Mouse (Mus musculus) heart, embryonic 11.5 days (tissue): ENCODE results near the gene Rab17. TPM values are rescaled to one million over a fixed set of nuclear protein-coding genes. Genes with fewer than 3 reads are reported as not detected.

Experiments
- ATAC-seq: fragments of 200-750 bp; cut with Nextera tagmentation; replicated peaks from 2 replicates; pipeline ENCODE4 v1.8.0; 2017; ENCODE audit warnings: moderate library complexity; ENCODE audit not compliant: insufficient number of reproducible peaks, low FRiP score, low TSS enrichment
- H3K27ac ChIP-seq: fragments of 300-500 bp; sonication (generic); 2 replicates; pipeline ENCODE4 v1.5.1; 2014; ENCODE audit warnings: mild to moderate bottlenecking, low read depth, low read length
- H3K27me3 ChIP-seq: fragments of 300-500 bp; sonication (generic); 2 replicates; pipeline ENCODE4 v1.6.1; 2014; ENCODE audit warnings: mild to moderate bottlenecking, low read length, mixed read lengths; ENCODE audit not compliant: control insufficient read depth, insufficient read depth
- H3K36me3 ChIP-seq: fragments of 300-500 bp; sonication (generic); 2 replicates; pipeline ENCODE4 v1.6.1; 2014; ENCODE audit warnings: mild to moderate bottlenecking, low read length, moderate library complexity, mixed read lengths; ENCODE audit not compliant: control insufficient read depth, insufficient read depth
- H3K4me1 ChIP-seq: fragments of 300-500 bp; sonication (generic); 2 replicates; pipeline ENCODE4 v1.6.1; 2014; ENCODE audit warnings: low read length; ENCODE audit not compliant: control insufficient read depth, insufficient read depth
- H3K4me2 ChIP-seq: fragments of 300-500 bp; sonication (generic); 2 replicates; pipeline ENCODE4 v1.6.1; 2014; ENCODE audit warnings: mild to moderate bottlenecking, moderate library complexity
- H3K4me3 ChIP-seq: fragments of 300-500 bp; sonication (generic); 2 replicates; pipeline ENCODE4 v1.5.1; 2014; ENCODE audit warnings: low read depth, low read length
- H3K9ac ChIP-seq: fragments of 300-500 bp; sonication (generic); 2 replicates; pipeline ENCODE4 v1.6.1; 2014; ENCODE audit warnings: mild to moderate bottlenecking, low read depth, low read length, moderate library complexity
- H3K9me3 ChIP-seq: fragments of 300-500 bp; sonication (generic); replicated peaks from 2 replicates; pipeline ENCODE4 v1.6.1; 2016; ENCODE audit warnings: low read length; ENCODE audit not compliant: control insufficient read depth
- WGBS: fragments of 180-500 bp; shearing (Covaris S2); extraction: QIAGEN DNeasy Blood & Tissue Kit; methylation state at CpG from one replicate; pipeline ENCODE4 v1.1.7; 2014; ENCODE audit not compliant: insufficient replicate concordance; 5-methylcytosine and 5-hydroxymethylcytosine counted together
- polyA plus RNA-seq: library from polyadenylated mRNA; unstranded; fragments of >200 nt; fragmentation: Nextera tagmentation; extraction: Ambion mirVana; gene quantifications from 2 replicates; pipeline ENCODE4 v1.2.1, GENCODE M21; 2014

Rab17 gene
- polyA plus RNA-seq, 1 experiment from 2014 or later: 0.63 TPM

- Histone ChIP-seq H3K27me3 (no peaks in the 10 kb centered on the region), H3K4me3 (no peak overlapping the region), H3K36me3 (no peaks in the 10 kb centered on the region), H3K27ac (no peak overlapping the region), H3K4me2 (no peak overlapping the region), H3K4me1 (no peaks in the 10 kb centered on the region), H3K9me3 (no peaks in the 10 kb centered on the region), H3K9ac (no peak overlapping the region)
- 61% methylated on average over 4 of the region's 4 CpGs for WGBS
- no peak for ATAC-seq
Measured at GRCm38 (mm10) chr1:90939980-90940379, 29.5 kb downstream of the Rab17 start.

GRCm38 (mm10) chr1:90936990-90937389 is 32.5 kb downstream of the Rab17 start:
- 56% methylated on average over 9 of the region's 9 CpGs for WGBS
- Histone ChIP-seq H3K27me3 (no peaks in the 10 kb centered on the region), H3K36me3 (no peaks in the 10 kb centered on the region), H3K4me1 (no peaks in the 10 kb centered on the region), H3K27ac (no peak overlapping the region), H3K4me2 (no peak overlapping the region), H3K4me3 (no peak overlapping the region), H3K9ac (no peak overlapping the region), H3K9me3 (no peaks in the 10 kb centered on the region)
- ATAC-seq: no peak

- WGBS: 50% methylated on average over 5 of the region's 5 CpGs
- H3K4me1 ChIP-seq: peaks cover 4% of the 10 kb centered on the region
- no peaks in the 10 kb centered on the region for H3K9me3 ChIP-seq
- no peak overlapping the region for H3K9ac ChIP-seq
- H3K36me3 ChIP-seq: no peaks in the 10 kb centered on the region
- no peak for ATAC-seq
- no peak overlapping the region for H3K4me2 ChIP-seq
- H3K27ac ChIP-seq: no peak overlapping the region
- H3K27me3 ChIP-seq: no peaks in the 10 kb centered on the region
- no peak overlapping the region for H3K4me3 ChIP-seq
Measured at GRCm38 (mm10) chr1:90933001-90933400, 36.5 kb downstream of the Rab17 start.

- ATAC-seq: no peak
- H3K9me3 ChIP-seq: no peaks in the 10 kb centered on the region
- H3K4me3 ChIP-seq: peak overlapping the region; percentile 43
- peak overlapping the region; percentile 86 for H3K4me2 ChIP-seq
- H3K27me3 ChIP-seq: no peaks in the 10 kb centered on the region
- H3K9ac ChIP-seq: no peak overlapping the region
- WGBS: 8% methylated on average over 6 of the region's 6 CpGs
- peaks cover 10% of the 10 kb centered on the region for H3K4me1 ChIP-seq
- H3K27ac ChIP-seq: no peak overlapping the region
- H3K36me3 ChIP-seq: no peaks in the 10 kb centered on the region
Measured at GRCm38 (mm10) chr1:90928575-90928934, 40.9 kb downstream of the Rab17 start.

- peak overlapping the region; percentile 35 for H3K9ac ChIP-seq
- ATAC-seq: no peak
- 3% methylated on average over 23 of the region's 23 CpGs for WGBS
Measured at GRCm38 (mm10) chr1:90927929-90928574, 41.4 kb downstream of the Rab17 start.

GRCm38 (mm10) chr1:90927308-90927707 is 42.2 kb downstream of the Rab17 start:
- Histone ChIP-seq H3K4me2 (peak overlapping the region; percentile 86), H3K4me1 (peaks cover 10% of the 10 kb centered on the region), H3K36me3 (no peaks in the 10 kb centered on the region), H3K4me3 (no peak overlapping the region), H3K27me3 (peaks cover 2% of the 10 kb centered on the region; the same call in 1 of the 2 replicates), H3K27ac (no peak overlapping the region), H3K9ac (no peak overlapping the region), H3K9me3 (no peaks in the 10 kb centered on the region)
- 43% methylated on average over 15 of the region's 15 CpGs for WGBS
- ATAC-seq: no peak

More at GRCm38 (mm10) chr1:90927929-90928574, 41.4 kb downstream of the Rab17 start:
- Histone ChIP-seq H3K9me3 (no peaks in the 10 kb centered on the region), H3K4me1 (peaks cover 10% of the 10 kb centered on the region), H3K4me2 (peak overlapping the region; percentile 86), H3K4me3 (peak overlapping the region; percentile 43), H3K36me3 (no peaks in the 10 kb centered on the region), H3K27ac (no peak overlapping the region), H3K27me3 (no peaks in the 10 kb centered on the region)

- H3K4me2 ChIP-seq: no peak overlapping the region
- H3K9ac ChIP-seq: no peak overlapping the region
- no peak for ATAC-seq
- H3K36me3 ChIP-seq: no peaks in the 10 kb centered on the region
- peaks cover 2% of the 10 kb centered on the region; the same call in 1 of the 2 replicates for H3K27me3 ChIP-seq
- WGBS: 85% methylated on average over 4 of the region's 4 CpGs
- H3K4me1 ChIP-seq: peaks cover 10% of the 10 kb centered on the region
- H3K4me3 ChIP-seq: no peak overlapping the region
- no peak overlapping the region for H3K27ac ChIP-seq
- no peaks in the 10 kb centered on the region for H3K9me3 ChIP-seq
Measured at GRCm38 (mm10) chr1:90926030-90926429, 43.4 kb downstream of the Rab17 start.

GRCm38 (mm10) chr1:90921687-90922086 is 47.8 kb downstream of the Rab17 start:
- Histone ChIP-seq H3K27ac (no peak overlapping the region), H3K4me3 (no peak overlapping the region), H3K36me3 (no peaks in the 10 kb centered on the region), H3K27me3 (peaks cover 2% of the 10 kb centered on the region; the same call in 1 of the 2 replicates), H3K4me1 (peaks cover 9% of the 10 kb centered on the region), H3K4me2 (no peak overlapping the region), H3K9ac (no peak overlapping the region), H3K9me3 (peaks cover 10% of the 10 kb centered on the region)
- WGBS: 75% methylated on average over 9 of the region's 9 CpGs
- ATAC-seq: no peak

GRCm38 (mm10) chr1:90917509-90917908 is 52.0 kb downstream of the Rab17 start:
- H3K4me1 ChIP-seq: peaks cover 19% of the 10 kb centered on the region
- H3K4me3 ChIP-seq: no peak overlapping the region
- ATAC-seq: no peak
- H3K27me3 ChIP-seq: peaks cover 4% of the 10 kb centered on the region; the same call in 1 of the 2 replicates
- H3K36me3 ChIP-seq: no peaks in the 10 kb centered on the region
- 33% methylated on average over 6 of the region's 6 CpGs for WGBS
- no peak overlapping the region for H3K27ac ChIP-seq
- no peak overlapping the region for H3K4me2 ChIP-seq
- H3K9ac ChIP-seq: 0 out of 2 replicates have a peak overlapping the region, but pooled peaks have one; percentile 28
- peaks cover 10% of the 10 kb centered on the region for H3K9me3 ChIP-seq
